Mouse (Mus musculus) neural tube, embryonic 14.5 days (tissue): ENCODE measurements around the gene Bcl7a. TPM values are rescaled to one million over a fixed set of nuclear protein-coding genes. Genes with fewer than 3 reads are reported as not detected.
A peak's percentile ranks its signal among the peaks of the same experiment; 100 is the strongest.

ENCODE experiments used
- ATAC-seq: fragments of 200-750 bp; cut with Nextera tagmentation; 2 replicates; pipeline ENCODE4 v1.8.0; 2017; ENCODE audit warnings: low read depth, mild to moderate bottlenecking, moderate TSS enrichment, moderate library complexity
- H3K27ac ChIP-seq: fragments of 300-500 bp; sonication (generic); 2 replicates; pipeline ENCODE4 v1.5.1; 2014; ENCODE audit warnings: low read depth, mild to moderate bottlenecking, control low read depth, low read length, moderate library complexity, mixed read lengths
- H3K27me3 ChIP-seq: fragments of 300-500 bp; sonication (generic); 2 replicates; pipeline ENCODE4 v1.6.1; 2014; ENCODE audit warnings: low read length; ENCODE audit not compliant: control insufficient read depth, insufficient read depth
- H3K36me3 ChIP-seq: fragments of 300-500 bp; sonication (generic); 2 replicates; pipeline ENCODE4 v1.6.1; 2014; ENCODE audit warnings: low read length, mixed read lengths; ENCODE audit not compliant: control insufficient read depth, insufficient read depth
- H3K4me1 ChIP-seq: fragments of 300-500 bp; sonication (generic); 2 replicates; pipeline ENCODE4 v1.6.1; 2014; ENCODE audit warnings: low read length; ENCODE audit not compliant: control insufficient read depth, insufficient read depth
- H3K4me2 ChIP-seq: fragments of 300-500 bp; sonication (generic); 2 replicates; pipeline ENCODE4 v1.6.1; 2014; ENCODE audit warnings: mild to moderate bottlenecking, low read depth, low read length, control low read depth
- H3K4me3 ChIP-seq: fragments of 300-500 bp; sonication (generic); 2 replicates; pipeline ENCODE4 v1.5.1; 2014; ENCODE audit warnings: low read depth, low read length, control low read depth, mixed read lengths
- H3K9ac ChIP-seq: fragments of 300-500 bp; sonication (generic); replicated peaks from 2 replicates; pipeline ENCODE4 v1.6.1; 2014; ENCODE audit warnings: low read depth, mild to moderate bottlenecking, control low read depth, low read length, mixed read lengths
- H3K9me3 ChIP-seq: fragments of 300-500 bp; sonication (generic); 2 replicates; pipeline ENCODE4 v1.6.1; 2016; ENCODE audit warnings: low read length; ENCODE audit not compliant: control insufficient read depth
- WGBS: fragments of 180-500 bp; shearing (Covaris S2); extraction: QIAGEN DNeasy Blood & Tissue Kit; methylation state at CpG from one replicate; pipeline ENCODE4 v1.1.7; 2014; 5-methylcytosine and 5-hydroxymethylcytosine counted together
- polyA plus RNA-seq: library from polyadenylated mRNA; unstranded; fragments of >200 nt; fragmentation: Nextera tagmentation; extraction: Ambion mirVana; gene quantifications from 2 replicates; pipeline ENCODE4 v1.2.1, GENCODE M21; 2014

Gene Bcl7a
- polyA plus RNA-seq, 1 experiment from 2014 or later, result 40.8 TPM

DNA sequence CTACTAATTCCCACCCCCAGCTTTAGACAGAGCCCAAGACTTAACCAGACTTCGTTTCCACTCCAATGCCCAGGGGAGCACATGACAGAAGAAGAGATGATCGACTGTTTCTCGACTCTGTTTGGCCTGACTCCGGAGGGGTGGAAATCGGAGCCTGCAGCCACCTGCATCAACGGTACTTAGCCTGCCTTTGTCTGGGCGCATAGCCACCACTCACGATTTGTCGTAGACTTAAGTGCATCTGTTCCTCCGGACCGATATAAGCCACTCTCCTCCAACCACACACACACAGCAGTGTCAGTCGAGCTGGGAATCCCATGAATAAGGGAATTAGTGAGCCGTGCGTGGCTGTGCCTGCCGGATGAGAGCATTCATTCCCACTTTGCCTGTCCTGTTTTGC, 19.4 kb upstream of the Bcl7a start:
- Histone ChIP-seq H3K9me3 (no peaks in the 10 kb centered on the region), H3K9ac (peak overlapping the region; percentile 28; the same call in 1 of the 2 replicates), H3K27ac (no peak overlapping the region), H3K4me1 (peaks cover 5% of the 10 kb centered on the region; the same call in 1 of the 2 replicates), H3K36me3 (no peaks in the 10 kb centered on the region), H3K27me3 (no peaks in the 10 kb centered on the region), H3K4me3 (no peak overlapping the region), H3K4me2 (peak overlapping the region; percentile 23)
- ATAC-seq, result no peak
- 12% methylated on average over 15 of the region's 15 CpGs for WGBS

GRCm38 (mm10) chr5:123326006-123326750, 17.5 kb upstream of the Bcl7a start:
- WGBS, result 70% methylated on average over 15 of the region's 15 CpGs

DNA sequence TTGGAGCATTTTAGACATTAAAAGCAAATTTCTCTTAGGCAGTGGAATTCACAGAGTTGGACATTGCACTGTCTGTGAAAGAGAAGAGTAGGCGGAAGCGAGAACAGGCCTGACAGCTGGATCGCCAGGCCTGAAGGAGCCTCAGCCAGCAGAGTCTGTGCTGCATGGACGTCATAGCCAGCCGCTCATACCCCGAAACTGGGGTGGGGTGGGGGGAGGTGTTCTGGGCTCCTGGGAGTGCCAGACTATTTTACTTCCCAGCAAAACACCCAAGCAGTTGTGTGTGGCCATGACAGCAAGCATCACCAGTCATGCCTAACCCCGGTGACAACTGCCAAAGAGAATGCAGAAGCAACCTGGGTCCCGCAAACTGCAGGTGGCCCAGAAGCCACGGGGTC, 16.9 kb upstream of the Bcl7a start:
- Histone ChIP-seq H3K4me2 (no peak overlapping the region), H3K4me3 (no peak overlapping the region), H3K4me1 (peaks cover 5% of the 10 kb centered on the region; the same call in 1 of the 2 replicates), H3K9ac (no peak overlapping the region), H3K27me3 (no peaks in the 10 kb centered on the region), H3K9me3 (no peaks in the 10 kb centered on the region), H3K36me3 (no peaks in the 10 kb centered on the region), H3K27ac (no peak overlapping the region)
- ATAC-seq, result no peak
- 85% methylated on average over 9 of the region's 9 CpGs for WGBS

More at GRCm38 (mm10) chr5:123326006-123326750, 17.5 kb upstream of the Bcl7a start:
- no peak overlapping the region for H3K4me2 ChIP-seq
- H3K9me3 ChIP-seq, result no peaks in the 10 kb centered on the region
- no peaks in the 10 kb centered on the region for H3K36me3 ChIP-seq
- H3K27ac ChIP-seq, result no peak overlapping the region
- no peak overlapping the region for H3K4me3 ChIP-seq
- H3K9ac ChIP-seq, result no peak overlapping the region
- H3K27me3 ChIP-seq, result no peaks in the 10 kb centered on the region
- H3K4me1 ChIP-seq, result peaks cover 5% of the 10 kb centered on the region; the same call in 1 of the 2 replicates
- ATAC-seq, result no peak

DNA sequence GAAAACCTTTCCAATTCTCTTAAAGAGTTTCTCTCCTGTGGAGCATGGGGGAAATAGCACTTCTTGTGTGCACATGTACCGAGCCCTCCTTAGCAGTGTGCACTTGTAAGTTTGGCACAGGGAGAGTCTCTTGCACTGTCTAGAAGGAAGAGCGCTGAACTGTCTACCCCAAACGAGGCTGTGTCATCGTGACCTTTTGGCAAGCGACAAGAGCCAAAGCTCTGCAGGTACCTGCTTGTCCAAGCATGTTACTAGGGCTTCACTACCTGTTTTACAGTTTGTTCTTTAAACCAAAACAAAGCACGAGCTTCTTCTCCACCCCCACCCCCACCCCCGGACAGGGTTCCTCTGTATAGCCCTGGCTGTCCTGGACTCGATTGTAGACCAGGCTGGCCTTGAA, 15.9 kb upstream of the Bcl7a start:
- Histone ChIP-seq H3K27me3 (no peaks in the 10 kb centered on the region), H3K27ac (no peak overlapping the region), H3K4me2 (no peak overlapping the region), H3K9me3 (no peaks in the 10 kb centered on the region), H3K36me3 (no peaks in the 10 kb centered on the region), H3K4me1 (peaks cover 5% of the 10 kb centered on the region; the same call in 1 of the 2 replicates), H3K4me3 (no peak overlapping the region), H3K9ac (no peak overlapping the region)
- ATAC-seq, result no peak
- 88% methylated on average over 8 of the region's 8 CpGs for WGBS

DNA sequence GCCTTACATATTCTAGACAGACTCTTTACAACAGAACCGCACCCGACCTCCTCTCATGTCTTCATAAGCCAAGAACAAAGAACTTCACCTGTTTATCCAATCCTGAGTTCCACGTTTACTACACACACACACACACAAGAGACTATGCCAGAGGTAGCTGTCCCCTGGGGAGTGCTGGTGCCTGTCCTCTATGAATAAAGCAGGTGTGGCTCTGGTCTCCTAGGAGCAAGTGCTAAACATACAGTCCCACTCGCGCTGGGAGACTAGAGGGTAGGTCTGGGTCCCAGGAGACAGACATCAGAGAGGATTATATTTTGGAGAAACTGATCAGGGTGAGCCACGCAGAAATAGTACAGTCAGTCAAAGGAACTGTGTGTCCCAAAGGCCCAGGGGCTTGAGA, 10.1 kb upstream of the Bcl7a start:
- Histone ChIP-seq H3K27me3 (no peaks in the 10 kb centered on the region), H3K4me2 (no peak overlapping the region), H3K4me3 (no peak overlapping the region), H3K9me3 (no peaks in the 10 kb centered on the region), H3K36me3 (no peaks in the 10 kb centered on the region), H3K27ac (no peak overlapping the region), H3K9ac (no peak overlapping the region), H3K4me1 (no peaks in the 10 kb centered on the region)
- ATAC-seq, result no peak
- WGBS, result 85% methylated on average over 6 of the region's 6 CpGs

- no peak overlapping the region for H3K4me3 ChIP-seq
- WGBS, result 36% methylated on average over 4 of the region's 4 CpGs
Measured at GRCm38 (mm10) chr5:123336205-123336961, 7.3 kb upstream of the Bcl7a start.

GRCm38 (mm10) chr5:123338463-123338862, 5.2 kb upstream of the Bcl7a start:
- H3K4me2 ChIP-seq, result no peak overlapping the region
- no peaks in the 10 kb centered on the region for H3K27me3 ChIP-seq
- WGBS, result 73% methylated on average over 3 of the region's 3 CpGs
- H3K36me3 ChIP-seq, result no peaks in the 10 kb centered on the region
- no peak overlapping the region for H3K27ac ChIP-seq
- peaks cover 3% of the 10 kb centered on the region; the same call in 1 of the 2 replicates for H3K4me1 ChIP-seq
- H3K9ac ChIP-seq, result no peak overlapping the region
- H3K9me3 ChIP-seq, result no peaks in the 10 kb centered on the region
- no peak for ATAC-seq
- no peak overlapping the region for H3K4me3 ChIP-seq

More at GRCm38 (mm10) chr5:123336205-123336961, 7.3 kb upstream of the Bcl7a start:
- Histone ChIP-seq H3K27ac (no peak overlapping the region), H3K4me2 (no peak overlapping the region), H3K9me3 (no peaks in the 10 kb centered on the region), H3K4me1 (no peaks in the 10 kb centered on the region), H3K27me3 (no peaks in the 10 kb centered on the region), H3K9ac (no peak overlapping the region), H3K36me3 (no peaks in the 10 kb centered on the region)
- no peak for ATAC-seq

DNA sequence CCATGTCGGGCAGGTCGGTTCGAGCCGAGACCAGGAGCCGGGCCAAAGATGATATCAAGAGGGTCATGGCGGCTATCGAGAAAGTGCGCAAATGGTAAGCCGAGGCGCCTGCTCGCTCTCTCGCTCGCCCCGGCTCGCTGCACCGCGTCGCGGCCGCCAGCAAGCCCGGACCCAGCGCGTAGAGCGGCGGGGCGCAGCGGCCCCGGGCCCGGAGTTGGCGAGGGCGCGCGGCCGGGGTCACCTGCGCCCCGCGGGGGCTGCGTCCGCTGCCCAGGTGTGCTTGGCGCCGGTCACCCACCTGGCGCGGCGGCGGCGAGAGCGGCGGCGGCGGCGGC, 961 bp downstream of the Bcl7a start:
- Histone ChIP-seq H3K27me3 (no peaks in the 10 kb centered on the region), H3K4me3 (peak overlapping the region; percentile 88), H3K4me1 (peaks cover 24% of the 10 kb centered on the region), H3K9ac (peak overlapping the region; percentile 85), H3K9me3 (no peaks in the 10 kb centered on the region), H3K36me3 (no peaks in the 10 kb centered on the region), H3K4me2 (peak overlapping the region; percentile 90), H3K27ac (peak overlapping the region; percentile 98)
- under 1% methylated on average over 40 of the region's 51 CpGs for WGBS
- peak; percentile 55 for ATAC-seq
